Mouse (Mus musculus) layer of hippocampus, adult 9-10 months (tissue): ENCODE results near the gene Rps12.
"Not testable (repeated sequence)": the region's sequence is repeated elsewhere in the genome, so short reads cannot be mapped to it uniquely, and the experiment has no call there.

ENCODE experiments used
- DNase-seq: peaks from one replicate; pipeline ENCODE4 v3.0.0; 2022; ENCODE audit warnings: low spot score

The Rps12 gene

GRCm38 (mm10) chr10:23785599-23785998 lies 1.5 kb downstream of the Rps12 start:
- not testable (repeated sequence) for DNase-seq

GRCm38 (mm10) chr10:23784121-23784520 lies 3.0 kb downstream of the Rps12 start:
- no peak for DNase-seq

- DNase-seq: no peak
Observed at GRCm38 (mm10) chr10:23783493-23783884, 3.6 kb downstream of the Rps12 start.

- DNase-seq: no peak
Observed at GRCm38 (mm10) chr10:23782855-23783492, 4.1 kb downstream of the Rps12 start.

- DNase-seq: no peak
Observed at GRCm38 (mm10) chr10:23781760-23782735, 5.0 kb downstream of the Rps12 start.

GRCm38 (mm10) chr10:23780539-23781275 lies 6.4 kb downstream of the Rps12 start:
- no peak for DNase-seq

GRCm38 (mm10) chr10:23777288-23777945 lies 9.7 kb downstream of the Rps12 start:
- no peak for DNase-seq

- peak; percentile 2 for DNase-seq
Observed at GRCm38 (mm10) chr10:23754166-23754565, 32.9 kb downstream of the Rps12 start.
